Mouse (Mus musculus) c-Kit-positive CD71-positive TER-119-positive erythroid progenitor cells, embryonic 14.5 days (primary cell): ENCODE measurements around the gene Gm17364.
A peak's percentile ranks its signal among the peaks of the same experiment; 100 is the strongest.
"Not testable (repeated sequence)": the region's sequence is repeated elsewhere in the genome, so short reads cannot be mapped to it uniquely, and the experiment has no call there.

Experiments
- DNase-seq: peaks from one replicate; pipeline ENCODE4 v3.0.0-alpha.2; 2013; ENCODE audit warnings: low spot score

Gene Gm17364

DNA sequence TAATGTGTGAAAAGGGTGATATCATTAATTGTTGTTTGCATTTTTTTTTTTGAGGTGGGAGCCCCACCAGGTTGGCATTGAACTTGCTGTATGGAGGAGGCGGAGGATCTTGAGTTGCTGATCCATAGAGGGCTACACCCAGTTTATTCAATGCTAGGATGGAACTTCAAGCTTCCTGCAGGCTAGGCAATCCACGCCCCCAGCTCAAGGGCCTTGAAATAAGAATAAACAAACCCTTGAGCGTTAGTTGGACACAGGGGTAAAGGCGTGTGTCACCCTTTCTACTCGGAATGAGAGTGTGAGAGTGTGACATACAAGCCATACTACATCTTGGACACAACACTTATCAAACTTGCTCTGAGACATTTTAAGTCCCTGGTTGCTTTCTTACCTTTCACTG is 22.1 kb downstream of the Gm17364 start:
- DNase-seq = no peak

- not testable (repeated sequence) for DNase-seq
These were observed 22.5 kb downstream of the Gm17364 start for GRCm38 (mm10) chr13:41251232-41251631.

- peak; percentile 35 for DNase-seq
These were observed 23.3 kb downstream of the Gm17364 start for GRCm38 (mm10) chr13:41250318-41250981.

GRCm38 (mm10) chr13:41249538-41250317 is 24.0 kb downstream of the Gm17364 start, which contains the start of gene Smim13:
TSS of gene Smim13 (plus strand) at chr13:41249844.
- DNase-seq = peak; percentile 93

- peak; percentile 83 for DNase-seq
These were observed 24.8 kb downstream of the Gm17364 start for GRCm38 (mm10) chr13:41248751-41249520.

GRCm38 (mm10) chr13:41244306-41244830 is 29.4 kb downstream of the Gm17364 start:
- no peak for DNase-seq

- DNase-seq = no peak
These were observed 32.2 kb downstream of the Gm17364 start for GRCm38 (mm10) chr13:41241557-41241956.

GRCm38 (mm10) chr13:41238805-41239130 is 35.0 kb downstream of the Gm17364 start:
- DNase-seq = peak; percentile 62

- no peak for DNase-seq
These were observed 35.6 kb downstream of the Gm17364 start for GRCm38 (mm10) chr13:41238035-41238804.

GRCm38 (mm10) chr13:41235845-41236741 is 37.7 kb downstream of the Gm17364 start:
- no peak for DNase-seq

- no peak for DNase-seq
These were observed 38.6 kb downstream of the Gm17364 start for GRCm38 (mm10) chr13:41235181-41235580.

- no peak for DNase-seq
These were observed 40.5 kb downstream of the Gm17364 start for GRCm38 (mm10) chr13:41233241-41233640.

DNA sequence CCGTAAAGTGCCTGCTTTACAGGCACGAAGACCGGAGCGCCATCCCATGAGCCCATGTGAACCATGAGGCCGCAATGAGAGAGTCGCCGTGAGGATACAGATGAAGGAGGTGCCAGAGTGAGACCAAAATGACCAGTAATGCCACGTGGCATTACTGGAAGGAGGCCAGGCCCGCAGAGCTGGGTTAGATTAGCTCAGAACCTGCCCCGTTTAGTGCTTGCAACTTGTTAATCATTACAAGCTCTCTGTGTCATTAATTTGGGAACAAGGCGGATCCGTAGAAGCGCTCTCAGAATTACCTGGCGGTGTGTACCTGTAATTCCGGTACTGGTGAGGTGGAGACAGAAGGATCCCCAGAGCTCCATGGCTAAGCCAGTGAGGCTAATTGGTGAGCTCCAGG is 41.6 kb downstream of the Gm17364 start:
- no peak for DNase-seq

- DNase-seq = no peak
These were observed 42.3 kb downstream of the Gm17364 start for GRCm38 (mm10) chr13:41231389-41231983.

- DNase-seq = no peak
These were observed 43.5 kb downstream of the Gm17364 start for GRCm38 (mm10) chr13:41230256-41230655.

DNA sequence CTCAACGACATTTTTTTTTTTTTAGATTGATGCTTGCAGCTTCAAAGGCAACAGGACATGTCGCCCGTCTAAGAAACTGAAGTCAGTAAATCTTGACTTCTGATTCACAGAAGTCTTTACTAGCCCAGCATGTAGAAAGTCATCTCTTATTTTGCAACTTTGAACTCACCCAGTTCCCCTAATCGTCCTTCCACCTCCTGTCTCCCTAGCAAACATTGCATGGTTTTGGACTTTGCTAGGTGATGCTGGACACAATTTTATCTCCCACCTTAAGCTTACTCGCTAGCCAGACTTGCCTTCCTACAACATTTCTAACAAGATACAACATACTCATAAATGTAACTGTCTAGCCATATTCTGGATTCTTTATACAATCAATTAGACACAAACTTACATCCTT is 45.7 kb downstream of the Gm17364 start:
- no peak for DNase-seq

- DNase-seq = no peak
These were observed 47.3 kb downstream of the Gm17364 start for GRCm38 (mm10) chr13:41226513-41226912.
